Mouse (Mus musculus) embryonic facial prominence, embryonic 13.5 days (tissue): Measurements from ENCODE around the gene Klri1. TPM values are rescaled to one million over a fixed set of nuclear protein-coding genes. Genes with fewer than 3 reads are reported as not detected.
"Not testable (repeated sequence)": the region's sequence is repeated elsewhere in the genome, so short reads cannot be mapped to it uniquely, and the experiment has no call there.

Experiments used
- ATAC-seq: fragments of 200-750 bp; cut with Nextera tagmentation; 2 replicates; pipeline ENCODE4 v1.8.0; 2017; ENCODE audit warnings: low read depth; ENCODE audit not compliant: insufficient number of reproducible peaks, insufficient read depth, low FRiP score, low TSS enrichment
- H3K27ac ChIP-seq: fragments of 300-500 bp; sonication (generic); 2 replicates; pipeline ENCODE4 v1.5.1; 2015; ENCODE audit warnings: moderate library complexity, mild to moderate bottlenecking, inconsistent platforms
- H3K27me3 ChIP-seq: fragments of 300-500 bp; sonication (generic); 2 replicates; pipeline ENCODE4 v1.6.1; 2015; ENCODE audit warnings: mild to moderate bottlenecking, inconsistent platforms
- H3K36me3 ChIP-seq: fragments of 300-500 bp; sonication (generic); 2 replicates; pipeline ENCODE4 v1.6.1; 2015; ENCODE audit warnings: mild to moderate bottlenecking, inconsistent platforms
- H3K4me1 ChIP-seq: fragments of 300-500 bp; sonication (generic); 2 replicates; pipeline ENCODE4 v1.6.1; 2015; ENCODE audit warnings: inconsistent platforms
- H3K4me2 ChIP-seq: fragments of 300-500 bp; sonication (generic); 2 replicates; pipeline ENCODE4 v1.6.1; 2015; ENCODE audit warnings: moderate library complexity, mild to moderate bottlenecking, inconsistent platforms
- H3K4me3 ChIP-seq: fragments of 300-500 bp; sonication (generic); 2 replicates; pipeline ENCODE4 v1.5.1; 2015; ENCODE audit warnings: mild to moderate bottlenecking, inconsistent platforms
- H3K9ac ChIP-seq: fragments of 300-500 bp; sonication (generic); 2 replicates; pipeline ENCODE4 v1.6.1; 2015; ENCODE audit warnings: mild to moderate bottlenecking, inconsistent platforms
- H3K9me3 ChIP-seq: fragments of 300-500 bp; sonication (generic); 2 replicates; pipeline ENCODE4 v1.6.1; 2016; ENCODE audit warnings: inconsistent platforms
- WGBS: fragments of 180-500 bp; shearing (Covaris S2); methylation state at CpG from one replicate; pipeline ENCODE4 v1.1.7; 2015; ENCODE audit warnings: mixed read lengths; 5-methylcytosine and 5-hydroxymethylcytosine counted together
- microRNA-seq: library from miRNA; unstranded; fragments of <30 nt; microRNA quantifications from one replicate; pipeline ENCODE4, GENCODE M21; 2016
- polyA plus RNA-seq: library from polyadenylated mRNA; unstranded; fragments of >200 nt; fragmentation: Nextera tagmentation; extraction: Ambion mirVana; gene quantifications from 2 replicates; pipeline ENCODE4 v1.2.1, GENCODE M21; 2015

Klri1 gene
- polyA plus RNA-seq, 1 experiment from 2014 or later, result not detected

GRCm38 (mm10) chr6:129678873-129679272 is 38.1 kb downstream of the Klri1 start, which contains the start of gene Klrc1:
TSS of gene Klrc1 (minus strand) at chr6:129678973.
- Histone ChIP-seq H3K36me3 (no peaks in the 10 kb centered on the region), H3K9me3 (no peaks in the 10 kb centered on the region), H3K27ac (no peak within 1 kb of the TSS), H3K9ac (no peak within 1 kb of the TSS), H3K27me3 (no peaks in the 10 kb centered on the region), H3K4me3 (no peak within 1 kb of the TSS), H3K4me1 (no peaks in the 10 kb centered on the region), H3K4me2 (no peak within 1 kb of the TSS)
- ATAC-seq, result no peak
- WGBS, result 83% methylated on average over 3 of the region's 3 CpGs

- not testable (repeated sequence) for ATAC-seq
Observed at GRCm38 (mm10) chr6:129661301-129661700, 55.6 kb downstream of the Klri1 start.

DNA sequence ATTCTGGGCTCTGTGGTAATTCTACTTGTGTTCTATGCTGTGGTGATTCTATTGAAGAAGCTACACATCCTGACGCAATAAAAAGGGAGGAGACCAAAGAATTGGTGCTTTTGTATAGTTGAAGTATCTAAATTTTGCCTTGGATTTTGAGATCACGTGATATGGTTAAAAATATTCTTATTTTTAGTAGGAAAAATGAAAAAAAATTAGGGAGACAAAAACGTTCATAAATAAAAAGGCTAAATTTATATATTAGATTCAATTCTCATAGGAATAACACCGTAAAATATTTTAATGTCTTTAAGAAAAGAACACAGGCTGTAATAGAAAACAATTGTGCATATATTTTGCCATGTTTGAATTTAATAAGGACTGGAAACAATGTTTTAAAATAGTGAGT is 56.3 kb downstream of the Klri1 start, which contains the start of gene Klrc2:
Gene Klrc2 (minus strand): TSS at position 101 of the 400 bp plus-strand sequence.
- not testable (repeated sequence) for H3K9ac ChIP-seq, H3K4me3 ChIP-seq, H3K4me2 ChIP-seq, H3K36me3 ChIP-seq, H3K27me3 ChIP-seq, H3K27ac ChIP-seq, ATAC-seq, H3K9me3 ChIP-seq, H3K4me1 ChIP-seq
- WGBS, result 71% methylated on average over 4 of the region's 4 CpGs

More at GRCm38 (mm10) chr6:129661301-129661700, 55.6 kb downstream of the Klri1 start:
- WGBS, result no CpG with 5 or more reads among the region's 3 CpGs
- H3K4me1 ChIP-seq, H3K9ac ChIP-seq, H3K27ac ChIP-seq, H3K4me3 ChIP-seq, H3K4me2 ChIP-seq, H3K27me3 ChIP-seq, H3K9me3 ChIP-seq, H3K36me3 ChIP-seq: not testable (repeated sequence)

Small RNA genes lying within 50 kb of the gene (microRNA-seq; reads per million reads assigned to microRNA genes)
- gene Mir680-1, result not detected

Other genes with a start within 250 kb of the Klri1 start
- not detected in 2 replicates for gene Olr1, start 210.0 kb downstream of the Klri1 start, polyA plus RNA-seq
- not detected in 2 replicates for gene Tmem52b, start 204.6 kb downstream of the Klri1 start, polyA plus RNA-seq
- 50.5 and 55.2 TPM in 2 replicates for gene Gabarapl1, start 184.0 kb downstream of the Klri1 start, polyA plus RNA-seq
- gene Klre1, start 139.2 kb downstream of the Klri1 start, polyA plus RNA-seq, result not detected in 2 replicates
- gene Klrd1, start 125.3 kb downstream of the Klri1 start, polyA plus RNA-seq, result 0.30 TPM in 1 of 2 replicates, not detected in the other
- 0.08 and 0.15 TPM in 2 replicates for gene Klrk1, start 93.3 kb downstream of the Klri1 start, polyA plus RNA-seq
- gene Klrc3, start 73.8 kb downstream of the Klri1 start, polyA plus RNA-seq, result not detected in 2 replicates
- gene Klrc2, start 56.4 kb downstream of the Klri1 start, polyA plus RNA-seq, result not detected in 2 replicates
- gene Klrc1, start 38.2 kb downstream of the Klri1 start, polyA plus RNA-seq, result not detected in 2 replicates
- not detected in 2 replicates for gene Klri2, start 23.4 kb upstream of the Klri1 start, polyA plus RNA-seq
- not detected in 2 replicates for gene Gm156, start 67.1 kb upstream of the Klri1 start, polyA plus RNA-seq
- not detected in 2 replicates for gene Gm17631, start 145.5 kb upstream of the Klri1 start, polyA plus RNA-seq
- not detected in 2 replicates for gene Klra17, start 159.5 kb upstream of the Klri1 start, polyA plus RNA-seq
- not detected in 2 replicates for gene Klra5, start 200.5 kb upstream of the Klri1 start, polyA plus RNA-seq